Comparison of ENCODE assay signal across 12 mouse cellular contexts in the genomic region with DNA sequence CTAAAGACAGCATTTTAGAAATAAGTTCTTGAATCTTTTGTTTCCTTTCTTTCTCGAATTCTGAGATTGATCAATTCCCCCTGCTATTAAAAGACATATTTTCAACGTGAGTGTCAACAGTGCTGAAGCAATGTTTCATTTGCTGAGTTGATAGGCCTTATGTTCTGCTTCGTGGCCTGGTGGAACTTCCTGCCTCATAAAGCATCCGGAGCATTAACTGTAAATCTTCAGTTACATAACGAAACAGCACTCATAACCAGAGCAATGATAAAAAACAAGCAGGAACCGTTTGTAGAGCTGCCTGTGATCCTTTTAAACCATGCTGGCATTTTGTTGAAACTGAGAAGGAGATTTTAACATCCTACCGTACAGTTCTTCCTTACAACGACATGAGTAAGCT.
"Had no signal": no experiment of that assay in that cellular context is flagged by ENCODE, and none has a peak within 500 bp of the region (broad histone marks: within the 10 kb centered on the region; RNA-seq: fewer than 3 reads in every experiment).

No protein-coding gene starts in this region.

- DNase-seq: kidney, adult 11 months; kidney, postnatal 10 days; layer of hippocampus, adult 9-11 months; left cerebral cortex, postnatal 4 days; lung, adult 18-20 months; thymus, adult 18-20 months; thymus, postnatal 14 days had no signal

- H3K27ac ChIP-seq: limb, embryonic 13.5 days; liver, embryonic 14.5 days; midbrain, embryonic 10.5 days; midbrain, embryonic 15.5 days; neural tube, embryonic 12.5 days had no signal

- ATAC-seq: midbrain, embryonic 15.5 days had no signal

- H3K4me3 ChIP-seq: limb, embryonic 13.5 days; midbrain, embryonic 10.5 days; midbrain, embryonic 15.5 days; neural tube, embryonic 12.5 days had no signal
